Mouse (Mus musculus) thymus, postnatal 14 days (tissue): ENCODE results near the gene Card11.
A peak's percentile ranks its signal among the peaks of the same experiment; 100 is the strongest.

Source experiments
- DNase-seq: peaks from one replicate; pipeline ENCODE4 v3.0.0; 2021

The Card11 gene

DNA sequence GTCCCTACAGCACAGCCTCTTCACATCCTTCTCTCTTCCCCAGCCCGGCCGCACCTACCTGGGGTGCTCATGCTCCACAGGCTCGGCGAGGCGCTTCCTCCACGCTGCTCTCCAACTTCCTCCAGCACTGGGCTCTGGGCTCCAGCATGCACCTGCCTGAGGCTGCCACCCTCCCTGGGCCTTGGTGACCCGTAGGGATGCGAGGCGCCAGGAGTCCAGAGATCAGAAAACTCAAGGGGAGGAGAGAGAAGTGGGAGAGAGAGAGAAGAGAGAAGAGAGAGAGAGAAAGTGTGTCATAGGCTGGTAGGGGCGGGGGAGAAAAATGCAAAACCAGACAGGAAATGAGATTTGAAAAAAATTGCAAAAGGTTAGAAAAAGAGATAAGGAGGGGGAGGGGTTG is at the start of gene Card11:
Gene Card11 (minus strand): TSS at position 234 of the 400 bp plus-strand sequence.
- peak; percentile 77 for DNase-seq

DNA sequence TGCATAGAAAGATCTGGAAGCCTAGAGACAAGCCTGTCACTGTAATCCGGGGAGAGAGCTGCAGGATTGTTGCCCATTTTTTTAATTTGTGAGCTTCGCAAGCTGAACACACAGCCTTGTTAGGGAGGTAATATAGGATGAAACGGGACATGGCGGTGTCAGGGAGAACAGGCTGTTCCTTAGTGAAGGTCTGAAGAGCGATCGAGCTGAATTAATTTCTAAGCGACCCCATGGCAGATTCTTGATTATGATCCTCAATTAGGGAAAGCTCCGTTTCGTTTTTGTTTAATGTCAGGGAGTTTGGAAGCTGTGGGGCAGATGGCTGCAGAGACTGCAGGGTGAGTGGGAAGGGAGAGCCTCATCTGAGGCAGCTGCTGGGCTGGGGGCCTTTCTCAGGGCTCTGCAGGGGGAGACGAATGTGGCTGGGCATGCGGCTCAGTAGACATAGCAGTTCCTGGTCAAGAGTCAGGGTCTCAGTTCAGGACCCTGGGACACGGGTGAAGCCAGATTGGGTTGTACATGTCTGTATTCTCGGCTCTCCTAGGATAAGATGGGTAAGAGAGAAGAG is 47.4 kb upstream of the Card11 start:
- no peak for DNase-seq

DNA sequence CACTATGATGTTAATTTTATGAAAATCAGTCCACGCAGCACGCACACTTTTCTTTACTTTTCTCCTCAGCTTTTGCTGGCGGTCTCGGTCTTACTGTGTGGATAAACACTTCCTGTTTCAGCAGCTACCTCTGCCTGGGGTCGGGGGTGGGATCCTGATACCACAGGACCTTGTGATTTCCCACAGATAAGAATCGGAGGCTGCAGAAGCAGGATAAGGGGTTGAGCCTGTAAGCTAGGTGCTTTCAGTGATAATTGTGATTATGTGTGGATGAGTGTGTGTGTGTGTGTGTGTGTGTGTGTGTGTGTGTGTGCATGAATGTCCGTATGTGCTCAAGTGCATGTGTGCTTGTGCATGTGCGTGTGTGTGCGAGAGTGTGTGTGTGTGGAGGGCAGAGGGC is 44.6 kb upstream of the Card11 start:
- DNase-seq: peak; percentile 26

DNA sequence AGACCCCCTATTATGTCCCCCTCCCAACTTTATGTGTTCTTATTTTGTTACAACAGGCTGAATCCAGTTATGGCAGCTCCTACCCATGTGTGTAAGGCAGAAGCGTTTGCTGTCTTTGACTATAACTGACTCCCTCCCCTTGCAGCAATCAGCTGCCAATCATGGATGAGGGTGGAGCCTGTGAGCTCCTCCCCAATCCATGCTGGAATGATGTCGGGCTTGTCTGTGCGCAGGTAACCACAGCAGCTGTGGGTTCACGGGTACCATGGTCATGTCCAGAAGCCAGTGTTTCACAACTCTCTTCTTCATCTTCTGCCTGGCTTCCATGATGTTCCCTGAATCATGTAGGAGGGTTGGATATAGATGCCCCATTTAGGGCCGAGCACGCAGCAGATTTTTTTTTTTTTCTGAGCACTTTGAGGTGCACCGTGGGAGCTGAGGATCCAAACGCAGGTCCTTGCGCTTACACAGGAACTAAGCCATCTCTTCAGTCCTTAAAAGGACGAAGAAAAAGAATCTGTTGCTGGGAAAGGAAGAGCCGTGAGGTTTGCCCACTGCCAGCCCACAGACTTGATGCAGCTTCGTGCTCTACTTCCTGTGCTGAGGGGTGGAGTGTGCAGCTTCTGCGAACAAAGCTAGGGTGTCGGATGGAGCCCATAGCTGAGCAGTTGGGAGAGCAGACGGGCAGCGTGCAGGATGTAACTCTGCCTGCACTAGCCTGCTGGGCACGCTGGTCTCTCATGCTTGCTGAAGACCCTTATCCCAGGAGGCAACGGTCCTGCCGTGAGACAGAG is 43.5 kb upstream of the Card11 start:
- peak; percentile 84 for DNase-seq

DNA sequence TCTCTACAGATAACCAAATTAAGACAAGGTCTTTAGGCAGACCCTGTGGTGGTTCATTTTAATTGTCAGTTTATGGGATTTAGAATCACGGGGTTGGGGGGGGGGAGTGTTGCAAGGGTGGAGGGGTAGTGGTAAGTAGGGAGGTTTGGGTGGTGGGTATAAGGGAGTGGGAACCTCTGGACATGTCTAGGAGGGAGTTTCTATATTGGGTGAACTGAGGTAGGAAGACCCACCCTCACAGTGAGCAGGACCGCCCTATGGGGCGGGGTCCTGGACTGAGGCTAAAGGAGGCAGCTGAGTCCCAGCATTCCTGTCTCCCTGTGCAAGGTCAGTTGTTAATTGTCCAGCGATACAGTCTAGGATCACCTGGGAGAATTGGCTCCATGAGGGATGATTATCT is 42.0 kb upstream of the Card11 start:
- no peak for DNase-seq

DNA sequence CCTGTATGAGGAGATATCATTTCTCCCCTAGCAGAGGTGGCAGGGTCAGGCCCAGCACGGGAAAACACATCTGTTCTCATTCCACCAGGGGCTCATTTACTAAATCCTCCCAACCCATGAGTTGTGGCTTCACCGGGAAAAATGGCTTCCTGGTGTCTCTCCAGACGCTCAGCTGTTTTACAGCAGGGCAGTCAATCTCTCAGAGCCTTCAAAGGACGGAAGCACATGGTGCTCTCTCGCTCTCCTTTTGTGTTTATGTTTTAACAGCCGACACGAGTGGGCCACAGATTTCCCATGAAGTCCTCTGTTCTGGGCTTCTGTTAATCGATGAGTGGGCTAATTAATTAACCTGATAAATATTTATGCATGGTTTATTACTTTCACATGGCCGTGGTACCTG is 40.5 kb upstream of the Card11 start:
- DNase-seq: no peak

DNA sequence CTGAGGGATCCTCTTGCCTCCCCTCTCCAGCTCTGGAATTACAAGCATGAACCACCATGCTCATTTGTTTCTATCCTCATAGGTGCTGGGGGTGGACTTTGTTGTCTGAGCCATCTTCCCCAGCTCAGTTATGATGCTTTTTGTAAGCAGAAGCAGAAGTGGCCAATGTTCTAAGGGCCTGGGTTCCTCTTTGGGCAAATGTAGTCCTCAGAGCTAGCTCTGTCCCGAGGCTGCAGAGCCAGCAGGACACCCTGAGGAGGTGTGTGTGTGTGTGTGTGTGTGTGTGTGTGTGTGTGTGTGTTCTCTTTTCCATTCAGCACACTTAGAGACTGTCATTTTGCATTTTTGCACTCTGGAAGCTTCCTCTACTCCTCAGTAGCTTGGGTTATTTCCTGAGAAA is 38.0 kb upstream of the Card11 start:
- no peak for DNase-seq

DNA sequence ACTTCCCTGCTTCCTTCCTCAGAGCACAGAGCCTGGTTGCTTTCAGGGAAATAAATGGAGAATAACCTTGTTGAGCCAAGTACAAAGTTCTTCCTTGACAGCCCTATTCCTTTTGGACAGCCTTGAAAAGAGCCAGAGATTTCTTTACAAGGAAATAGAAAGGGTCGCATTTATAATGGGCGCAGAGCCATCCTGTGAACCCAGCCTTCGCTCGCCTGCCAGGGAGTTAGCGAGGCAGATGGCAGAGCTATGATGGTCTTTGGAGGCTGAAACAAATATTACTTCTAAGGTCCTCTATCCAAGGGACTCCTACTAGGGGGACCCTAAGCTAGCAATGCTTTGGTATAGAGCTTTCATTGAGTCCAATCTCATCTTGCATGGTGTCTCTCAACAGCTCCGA is 35.0 kb upstream of the Card11 start:
- no peak for DNase-seq

DNA sequence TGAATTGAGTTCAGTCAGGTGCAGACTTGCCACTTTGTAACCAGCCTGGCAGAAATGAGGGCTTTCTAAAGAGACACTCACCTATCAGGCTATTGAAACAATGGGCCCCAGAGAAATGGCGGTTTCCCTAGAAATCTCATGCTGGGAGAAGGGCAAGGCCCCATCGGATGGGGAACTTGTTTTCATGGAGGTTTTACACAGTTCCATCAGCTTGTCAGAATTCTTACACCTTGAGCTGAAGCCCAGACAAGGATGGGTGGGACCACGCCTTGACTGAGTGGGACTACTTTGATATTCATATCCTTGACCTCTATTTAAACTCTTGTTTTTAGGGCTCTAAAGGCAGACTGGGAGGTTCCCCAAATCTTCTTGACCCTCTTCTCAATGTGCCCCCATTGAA is 33.9 kb upstream of the Card11 start:
- no peak for DNase-seq

DNA sequence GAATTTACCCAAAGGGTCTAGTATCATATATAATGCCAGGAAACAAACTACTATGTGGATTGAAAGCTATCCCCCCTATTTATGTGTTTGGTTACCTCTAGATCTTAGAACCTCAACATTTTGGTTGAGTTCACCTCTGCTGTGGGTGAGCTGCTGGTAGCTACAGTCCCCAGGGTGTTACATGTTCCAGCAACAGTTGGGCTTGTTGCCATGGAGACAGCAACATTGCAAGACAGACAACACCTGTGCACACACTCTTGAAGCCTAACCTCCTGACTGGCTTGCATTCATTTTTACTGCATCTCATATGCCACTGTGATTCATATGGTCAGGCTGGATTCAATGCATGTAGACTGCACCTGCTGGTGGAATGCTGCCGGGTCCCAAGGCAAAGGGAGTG is 32.6 kb upstream of the Card11 start:
- no peak for DNase-seq

DNA sequence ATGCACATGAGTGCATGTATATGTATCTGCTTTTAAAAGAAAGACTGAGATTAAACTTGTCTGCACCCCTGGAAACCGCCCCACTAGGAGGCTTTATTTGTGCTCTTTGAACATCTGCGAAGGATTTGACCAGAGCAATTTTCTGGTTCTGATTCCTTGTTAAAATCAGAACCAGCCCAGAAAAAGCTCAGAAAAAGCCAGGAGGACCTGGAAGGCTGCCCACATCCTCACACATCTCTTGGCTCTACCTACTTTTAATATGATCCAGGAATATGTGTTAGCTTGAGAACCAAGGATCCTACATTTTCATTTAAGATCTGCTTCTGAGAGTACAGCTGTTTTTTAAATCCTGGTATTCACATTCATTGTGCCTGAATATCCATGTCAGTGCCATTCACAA is 29.0 kb upstream of the Card11 start:
- no peak for DNase-seq

DNA sequence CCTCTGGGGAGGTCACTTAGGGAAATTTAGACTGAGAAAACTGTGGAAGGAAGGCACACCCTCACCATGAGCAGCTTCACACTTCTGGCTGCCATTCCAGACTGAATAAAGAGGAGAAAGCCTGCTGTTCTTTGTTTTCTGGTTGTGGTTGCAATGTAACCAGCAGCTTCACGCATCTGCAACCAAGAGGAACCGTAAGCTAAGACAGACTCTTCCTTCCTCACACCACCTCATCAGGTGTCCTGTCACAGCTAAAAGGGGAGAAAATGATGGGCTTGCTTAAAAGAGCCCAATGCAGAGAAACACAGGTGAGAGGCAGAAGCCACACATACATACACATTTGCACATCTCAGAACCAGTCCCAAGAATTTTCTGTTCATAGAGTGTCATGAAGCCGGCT is 25.3 kb upstream of the Card11 start:
- no peak for DNase-seq

DNA sequence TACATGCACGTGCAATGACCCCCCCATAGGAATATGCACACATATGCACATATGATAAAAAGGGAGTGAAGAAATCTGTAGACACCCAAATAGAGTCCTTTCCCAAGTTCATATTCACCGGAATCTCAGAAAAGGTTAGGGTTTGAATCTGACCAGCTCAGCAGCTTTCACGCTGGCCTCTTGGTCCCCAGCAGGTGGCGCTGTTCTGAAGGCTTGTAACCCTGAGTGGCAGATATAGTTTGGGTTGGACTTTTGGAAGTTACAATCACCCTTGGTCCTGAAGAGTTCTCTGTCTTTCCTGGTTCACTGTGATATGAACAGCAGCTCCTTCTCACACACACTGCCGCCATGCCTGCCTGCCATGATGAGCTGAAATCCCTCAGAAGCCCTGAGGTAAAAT is 24.1 kb upstream of the Card11 start:
- peak; percentile 61 for DNase-seq

DNA sequence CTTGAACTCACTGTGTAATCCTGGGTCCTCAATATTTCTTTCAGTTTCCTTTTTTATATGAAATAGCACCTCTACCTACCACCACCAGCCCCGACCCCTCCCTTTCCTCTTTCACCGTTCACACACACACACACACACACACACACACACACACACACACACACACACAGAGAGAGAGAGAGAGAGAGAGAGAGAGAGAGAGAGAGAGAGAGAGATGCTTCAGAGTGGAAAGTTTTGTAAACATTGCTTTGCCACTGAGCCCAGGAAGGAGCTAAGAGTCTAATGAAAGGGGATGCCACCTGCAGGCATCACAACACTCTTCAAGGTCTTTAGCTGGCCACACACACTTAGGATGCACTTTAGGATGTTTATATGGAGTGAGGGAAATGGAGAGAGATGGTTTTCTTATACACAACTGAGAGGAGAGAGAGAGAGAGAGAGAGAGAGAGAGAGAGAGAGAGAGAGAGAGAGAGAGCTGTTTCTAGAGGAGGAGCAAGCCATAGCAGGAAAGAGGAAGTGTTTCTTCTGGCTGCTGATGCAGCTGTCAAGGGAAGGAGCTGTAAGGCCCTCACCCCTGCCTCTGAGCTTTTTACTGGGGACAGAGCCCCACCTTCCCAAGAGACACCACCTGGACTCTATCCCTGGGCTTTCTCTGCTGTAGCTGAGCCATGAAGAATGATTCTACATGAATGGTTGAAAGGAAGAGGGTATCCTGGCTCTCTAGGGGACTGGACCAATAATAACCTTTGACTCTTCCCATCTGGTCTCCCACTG is 17.7 kb upstream of the Card11 start:
- DNase-seq: peak; percentile 57

DNA sequence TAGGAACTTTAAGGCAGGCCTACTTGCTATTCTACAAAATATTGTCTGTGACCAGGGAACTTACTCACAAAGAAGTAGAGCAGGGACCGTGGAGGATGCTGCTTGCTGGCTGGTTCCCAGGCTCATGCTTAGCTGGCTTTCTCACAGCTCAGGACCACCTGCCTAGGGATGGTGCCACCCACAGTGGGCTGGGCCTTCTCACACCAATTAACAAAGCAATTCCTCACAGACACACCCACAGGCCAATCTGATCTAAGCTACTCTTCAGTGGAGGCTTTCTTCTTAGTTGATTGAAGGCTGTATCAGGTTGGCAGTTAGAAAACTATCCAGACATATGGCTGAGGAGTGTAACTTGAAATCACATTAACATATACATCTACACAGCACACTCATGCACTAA is 15.7 kb upstream of the Card11 start:
- DNase-seq: no peak

DNA sequence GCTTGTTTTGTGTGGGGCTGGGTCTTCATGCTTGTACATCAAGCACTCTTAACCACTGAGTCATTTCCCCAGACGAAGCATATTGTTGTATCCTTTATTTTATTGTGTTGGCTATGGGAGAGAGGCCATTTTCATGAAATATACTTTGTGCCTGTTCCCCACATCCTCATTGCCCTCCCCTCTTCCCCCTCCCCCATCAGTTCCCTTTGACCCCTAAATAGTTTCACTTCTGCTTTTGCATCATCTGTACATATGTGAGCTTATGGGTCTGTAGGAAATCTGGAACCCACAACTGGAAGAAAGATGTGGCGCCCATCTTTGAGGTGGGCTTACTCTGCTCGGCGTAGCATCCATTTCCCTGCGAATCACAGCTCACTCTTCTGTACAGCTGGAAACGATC is 13.8 kb upstream of the Card11 start:
- no peak for DNase-seq

DNA sequence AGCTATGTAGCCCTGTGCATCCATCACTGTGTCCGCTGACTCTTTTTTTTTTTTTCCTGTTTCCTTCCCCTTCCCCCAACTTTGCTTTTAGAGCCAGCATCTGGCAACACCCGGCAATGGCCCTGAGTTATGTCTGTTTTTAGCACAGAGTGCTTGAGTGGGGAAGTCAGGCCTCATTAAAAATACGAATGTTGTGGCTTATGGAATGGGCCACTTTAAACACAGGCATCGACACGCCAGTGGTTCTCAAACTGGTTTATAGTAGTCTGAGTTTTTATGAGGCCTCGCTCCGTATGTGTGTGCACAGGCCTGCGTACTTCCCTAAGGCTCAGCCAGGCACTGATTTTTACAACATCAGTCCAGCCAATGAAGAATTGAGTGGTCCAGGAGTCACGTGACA is 13.1 kb upstream of the Card11 start:
- DNase-seq: no peak

DNA sequence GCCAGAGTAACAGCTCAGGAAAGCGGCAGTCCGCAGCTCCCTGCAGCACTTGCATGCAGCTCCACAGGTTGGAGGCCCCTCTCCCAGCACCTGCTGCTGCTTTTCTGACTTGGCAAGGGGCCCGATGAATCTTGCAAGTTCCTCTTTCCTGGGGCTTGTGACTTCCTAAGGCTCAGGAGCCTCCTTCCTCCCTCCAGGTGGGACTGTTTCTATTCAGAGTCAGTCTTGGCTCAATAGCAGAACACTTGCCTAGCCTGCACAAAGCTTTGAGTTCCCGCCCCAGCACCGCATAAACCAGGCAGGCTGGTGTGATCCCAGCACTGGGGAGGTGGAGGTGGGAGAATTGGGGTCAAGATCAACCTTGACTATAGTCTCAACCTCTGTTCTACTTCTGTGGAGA is 5.1 kb upstream of the Card11 start:
- no peak for DNase-seq

DNA sequence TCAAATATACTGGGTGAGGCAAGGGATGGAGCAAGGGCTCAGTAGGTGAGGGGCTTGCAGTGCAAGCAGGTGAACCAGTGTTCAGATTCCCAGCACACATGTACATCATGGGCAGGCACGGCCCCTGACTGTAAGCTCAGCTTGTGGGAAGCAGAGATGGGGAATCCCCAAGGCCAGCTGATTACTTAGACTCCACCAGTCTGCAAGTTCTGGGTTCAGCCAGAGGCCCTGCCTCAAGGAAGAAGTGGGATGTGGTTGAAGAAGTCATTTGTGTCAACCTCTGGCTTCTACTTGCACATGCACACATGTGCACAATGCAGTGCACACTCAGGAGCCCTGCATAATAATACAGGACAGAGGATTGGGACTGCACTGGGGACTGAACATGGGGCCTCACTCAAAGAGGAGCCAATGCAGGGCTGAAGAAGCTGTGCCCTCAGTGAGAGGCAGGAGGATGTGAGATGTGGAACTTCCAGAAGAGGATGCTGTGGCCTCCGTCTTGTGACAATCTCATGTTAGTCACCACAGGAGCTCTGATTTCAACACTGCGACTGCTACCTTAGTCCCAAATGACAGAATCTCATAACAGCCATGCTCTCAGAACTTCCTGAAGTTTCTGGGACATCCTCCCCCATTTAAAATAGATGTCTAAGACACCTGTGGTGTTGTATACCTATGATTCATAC is 3.8 kb upstream of the Card11 start:
- DNase-seq: no peak

DNA sequence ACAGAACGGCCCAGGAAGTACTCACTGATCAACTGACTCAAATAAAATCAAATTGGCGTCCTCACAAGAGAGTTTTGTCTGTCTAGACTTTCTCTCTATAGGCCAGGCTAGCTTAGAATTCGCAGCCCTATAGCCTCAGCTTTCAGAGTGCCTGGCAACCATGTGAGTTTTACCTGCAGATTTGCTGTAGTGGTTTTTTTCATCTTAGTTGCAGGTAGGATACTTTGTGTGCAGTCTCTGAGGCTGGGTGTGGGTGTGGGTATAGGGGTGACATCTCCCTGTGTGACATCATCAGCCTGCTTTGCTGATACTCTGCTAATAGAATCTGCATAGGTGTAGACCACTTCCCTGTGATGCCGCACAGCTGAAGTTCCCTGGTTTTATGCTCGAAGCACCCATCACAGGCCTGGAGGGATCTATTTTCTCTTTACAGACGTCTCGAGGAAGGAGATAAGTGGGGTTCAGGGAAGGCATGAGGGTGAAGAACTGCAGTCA is 1.2 kb downstream of the Card11 start:
- DNase-seq: no peak

DNA sequence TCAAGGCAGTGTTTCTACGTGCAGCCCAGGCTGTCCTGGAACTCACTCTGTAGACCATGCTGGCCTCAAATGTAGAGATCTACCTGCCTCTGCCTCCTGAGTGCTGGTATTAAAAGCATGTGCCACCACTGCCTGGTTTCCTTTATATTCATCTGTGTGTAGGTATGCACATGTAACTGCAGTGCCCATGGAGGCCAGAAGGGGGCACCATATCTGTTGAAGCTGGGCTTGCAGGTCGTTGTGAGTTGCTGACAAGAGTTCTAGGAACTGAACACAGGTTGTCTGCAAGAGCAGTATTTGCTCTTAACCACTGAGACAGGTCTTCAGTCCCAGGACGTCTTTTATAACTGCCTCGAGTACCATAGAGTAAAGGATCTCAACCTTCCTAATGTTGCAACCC is 2.6 kb downstream of the Card11 start:
- peak; percentile 65 for DNase-seq

DNA sequence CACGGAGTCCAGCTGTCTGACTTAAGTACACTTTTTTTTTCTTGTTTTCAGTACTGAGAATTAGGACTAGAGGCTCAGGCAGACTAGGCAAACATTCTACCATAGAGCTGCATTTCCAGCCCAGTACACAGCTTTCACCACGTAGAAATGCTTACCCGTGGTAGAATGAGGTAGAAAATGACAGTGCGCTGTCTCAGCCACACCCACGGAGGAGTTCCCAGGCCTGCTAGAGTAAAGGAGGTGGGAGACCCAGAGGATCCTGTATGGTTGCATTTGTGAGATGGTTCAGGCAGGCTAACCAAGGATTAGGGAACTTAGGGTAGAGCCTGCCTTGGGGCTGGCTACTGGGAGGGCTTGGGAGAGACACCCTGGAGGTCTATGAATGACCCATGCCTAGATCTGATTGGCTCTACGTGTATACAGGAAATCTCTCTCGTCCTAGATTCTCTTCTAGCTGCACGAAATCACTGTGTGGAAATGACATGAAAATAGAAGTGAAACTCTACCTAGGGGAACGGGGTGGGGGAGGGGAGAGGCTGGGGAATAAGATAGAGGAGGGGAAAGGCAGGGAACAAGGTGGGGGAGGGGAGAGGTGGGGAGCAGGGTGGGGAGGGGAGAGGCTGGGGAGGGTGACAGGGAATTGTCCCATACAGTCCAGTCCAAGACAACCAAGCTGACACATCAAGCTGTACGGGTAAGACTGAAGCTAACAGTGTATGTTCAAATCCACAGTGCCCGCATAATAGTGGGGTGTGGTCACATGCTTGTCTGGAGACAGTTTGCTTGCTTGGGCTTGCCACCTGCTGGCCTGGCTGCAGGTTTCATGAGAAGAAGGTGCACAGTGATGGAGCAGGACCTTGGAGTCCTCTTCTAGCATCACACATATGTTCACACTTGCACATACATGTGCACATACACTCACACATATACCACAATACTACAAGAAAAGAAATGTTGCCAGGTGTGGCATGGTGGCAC is 8.0 kb downstream of the Card11 start:
- DNase-seq: no peak
